Mouse (Mus musculus): ENCODE results near the gene Tada3.

Gene Tada3

DNA sequence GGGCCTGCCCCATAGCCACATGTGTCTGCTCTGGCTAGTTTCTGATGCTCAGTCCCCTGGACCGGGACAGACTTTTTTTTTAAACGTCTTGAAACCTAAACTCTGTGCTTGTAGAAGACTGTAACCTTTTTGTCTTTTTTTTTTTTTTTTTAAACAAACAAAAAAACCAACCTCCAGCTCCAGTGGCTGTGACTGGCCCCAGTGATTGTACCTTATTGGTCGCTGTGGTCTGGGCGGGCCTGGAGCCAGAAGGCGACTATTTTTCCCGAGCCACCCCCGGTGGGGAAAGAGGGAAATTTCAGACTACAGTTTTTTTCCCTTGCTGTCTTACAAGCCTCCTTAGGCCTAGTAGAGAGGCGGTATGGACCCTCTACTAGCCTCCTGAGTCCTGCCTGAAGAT is 11.3 kb upstream of the Tada3 start, which contains the start of gene Ttll3:
Gene Ttll3 (plus strand): TSS at position 301 of the 400 bp plus-strand sequence.
- no peak for DNase-seq (ENCODE audit: low read depth in 2 of 2, low spot score in 2 of 2)

DNA sequence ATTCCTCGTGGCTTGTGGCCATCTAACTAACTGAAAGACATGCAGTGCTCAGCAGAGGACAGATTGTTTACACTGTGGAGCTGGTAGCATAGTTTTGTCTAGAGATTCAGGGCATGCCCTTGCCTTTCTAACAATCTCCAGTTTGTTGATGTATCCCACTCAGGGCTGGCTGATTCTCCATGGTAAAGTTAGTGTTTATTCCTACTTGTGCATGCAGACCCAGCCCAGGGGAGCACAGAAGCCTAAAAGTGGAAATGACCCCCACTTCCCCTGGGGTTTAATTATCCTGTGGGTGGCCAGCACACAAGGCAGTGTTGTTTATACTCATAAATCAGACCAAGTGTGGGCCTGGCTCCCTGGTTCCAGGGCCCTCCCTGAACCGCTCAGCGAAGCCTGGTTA is 8.3 kb upstream of the Tada3 start:
- no peak for DNase-seq (ENCODE audit: low read depth in 2 of 2, low spot score in 2 of 2)

DNA sequence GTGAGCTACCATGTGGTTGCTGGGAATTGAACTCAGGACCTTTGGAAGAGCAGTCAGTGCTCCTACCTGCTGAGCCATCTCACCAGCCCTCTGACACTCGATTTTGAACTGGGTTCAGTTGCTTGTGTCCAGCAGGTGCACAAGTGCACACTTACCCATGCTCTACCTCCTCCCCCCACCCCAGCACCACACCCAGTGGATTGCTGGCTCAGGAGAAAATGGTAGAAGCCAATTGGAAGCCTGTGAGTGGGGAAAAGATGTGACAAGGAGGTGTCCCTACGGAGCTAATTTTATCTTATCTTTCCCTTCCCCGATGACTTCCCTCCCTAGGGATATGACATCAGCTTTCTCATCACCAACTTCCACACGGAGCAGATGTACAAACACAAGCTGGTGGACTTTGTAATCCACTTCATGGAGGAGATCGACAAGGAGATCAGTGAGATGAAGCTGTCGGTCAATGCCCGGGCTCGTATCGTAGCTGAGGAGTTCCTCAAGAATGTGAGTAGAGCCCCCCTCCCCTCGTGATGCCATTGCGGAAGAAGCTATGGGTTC is 7.6 kb upstream of the Tada3 start:
- no peak for DNase-seq (ENCODE audit: low read depth in 2 of 2, low spot score in 2 of 2)

DNA sequence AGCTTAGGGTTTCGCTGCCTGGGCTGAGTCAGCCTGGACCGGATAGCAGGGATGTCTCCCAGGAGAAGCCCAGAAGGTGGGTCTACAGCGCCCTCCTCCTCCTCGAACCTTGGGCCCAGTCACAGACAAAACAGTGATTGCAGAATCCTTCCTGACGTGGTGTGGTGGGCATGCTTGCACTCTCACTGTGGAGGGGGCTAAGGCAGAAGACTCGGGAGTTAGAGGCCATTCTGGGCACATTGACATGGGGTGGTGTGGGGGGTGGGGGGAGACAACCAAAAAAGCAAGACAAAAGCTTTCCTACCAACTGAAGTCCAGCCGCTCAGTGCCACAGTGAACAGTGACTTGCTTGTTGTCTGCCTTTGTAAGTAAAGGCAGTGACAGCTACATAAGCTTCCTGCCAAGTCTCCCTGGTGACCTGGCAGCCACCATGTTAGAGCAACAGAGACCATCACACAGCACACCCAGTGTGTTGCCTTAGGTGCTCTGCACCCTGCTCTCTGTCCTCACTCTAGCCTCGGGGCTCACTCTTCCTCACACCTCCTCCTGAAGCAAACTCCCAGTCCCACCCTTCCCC is 6.8 kb upstream of the Tada3 start:
- DNase-seq (ENCODE audit: low read depth in 2 of 2, low spot score in 2 of 2), result no peak

DNA sequence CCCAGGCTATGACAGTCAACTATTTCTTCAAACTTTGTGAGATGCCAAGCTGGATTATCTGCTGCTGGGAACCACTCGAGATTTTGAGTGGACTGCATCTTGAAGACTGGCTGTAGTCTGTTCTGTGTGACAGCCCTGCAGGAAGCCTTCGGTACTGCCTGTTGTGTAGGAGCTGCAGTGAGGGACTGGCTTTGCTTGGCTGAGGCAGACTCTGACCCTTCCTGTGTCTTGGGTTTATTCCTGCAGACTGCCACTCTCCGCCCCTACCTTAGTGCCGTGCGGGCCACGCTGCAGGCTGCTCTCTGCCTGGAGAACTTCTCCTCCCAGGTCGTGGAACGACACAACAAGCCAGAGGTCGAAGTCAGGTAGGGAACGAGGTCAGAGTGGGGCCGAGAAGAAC is 2.8 kb upstream of the Tada3 start:
- no peak for DNase-seq (ENCODE audit: low read depth in 2 of 2, low spot score in 2 of 2)

DNA sequence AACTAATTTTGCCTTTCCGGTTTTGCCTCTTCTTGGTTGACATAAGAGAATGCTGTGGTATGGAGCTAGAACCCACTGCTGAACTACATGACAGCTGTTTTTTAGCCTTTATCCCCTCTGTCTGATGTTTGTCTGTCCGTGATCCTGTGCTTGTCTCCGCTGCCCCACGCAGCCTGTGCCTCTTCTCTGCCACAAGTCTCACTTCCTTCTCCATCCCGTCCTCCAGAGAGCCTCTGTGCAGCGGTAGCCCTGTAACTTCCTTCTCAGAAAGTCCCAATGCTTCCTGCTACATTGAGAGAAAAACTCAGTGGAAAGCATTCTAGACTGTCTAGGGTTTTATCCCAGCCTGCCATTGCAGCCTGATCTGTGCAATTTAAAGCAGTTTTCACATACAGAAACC is 1.6 kb upstream of the Tada3 start:
- DNase-seq (ENCODE audit: low read depth in 2 of 2, low spot score in 2 of 2), result no peak

DNA sequence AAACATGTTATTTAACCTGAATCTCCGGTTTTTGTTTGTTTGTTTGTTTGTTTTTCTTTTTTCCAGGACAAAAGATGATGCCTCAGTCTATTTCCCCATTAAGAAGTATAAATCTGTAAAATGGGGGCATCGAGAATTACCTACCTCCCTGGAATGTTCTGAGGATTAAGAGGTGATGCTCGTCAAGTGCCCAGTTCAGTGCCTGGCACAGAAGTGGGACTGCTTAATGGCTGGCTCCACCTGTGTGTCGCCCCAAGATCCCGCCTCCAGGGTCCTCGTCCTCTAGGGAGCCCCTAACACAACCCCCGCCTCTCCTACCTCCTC is 549 bp downstream of the Tada3 start:
- DNase-seq (ENCODE audit: low read depth in 2 of 2, low spot score in 2 of 2), result no peak

DNA sequence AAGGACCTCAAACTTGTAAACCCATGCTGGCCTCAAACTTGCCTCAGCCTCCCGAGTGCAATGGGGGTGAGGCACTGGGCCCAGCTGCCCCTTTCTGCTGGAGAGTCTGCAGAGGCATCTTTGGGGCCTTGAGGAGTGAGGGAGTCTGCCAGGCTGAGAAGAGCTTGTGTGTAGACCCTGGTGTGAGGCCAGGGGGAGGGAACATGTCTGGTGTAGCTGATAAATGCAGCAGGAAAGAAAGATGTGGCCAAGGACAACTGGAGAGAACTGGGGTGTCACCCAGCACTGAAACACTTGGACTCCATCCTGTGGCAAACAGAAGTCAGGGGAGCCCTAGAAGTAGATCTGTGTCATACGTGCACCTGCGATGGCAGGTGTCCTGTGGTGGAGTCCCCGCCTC is 4.2 kb downstream of the Tada3 start:
- no peak for DNase-seq (ENCODE audit: low read depth in 2 of 2, low spot score in 2 of 2)

DNA sequence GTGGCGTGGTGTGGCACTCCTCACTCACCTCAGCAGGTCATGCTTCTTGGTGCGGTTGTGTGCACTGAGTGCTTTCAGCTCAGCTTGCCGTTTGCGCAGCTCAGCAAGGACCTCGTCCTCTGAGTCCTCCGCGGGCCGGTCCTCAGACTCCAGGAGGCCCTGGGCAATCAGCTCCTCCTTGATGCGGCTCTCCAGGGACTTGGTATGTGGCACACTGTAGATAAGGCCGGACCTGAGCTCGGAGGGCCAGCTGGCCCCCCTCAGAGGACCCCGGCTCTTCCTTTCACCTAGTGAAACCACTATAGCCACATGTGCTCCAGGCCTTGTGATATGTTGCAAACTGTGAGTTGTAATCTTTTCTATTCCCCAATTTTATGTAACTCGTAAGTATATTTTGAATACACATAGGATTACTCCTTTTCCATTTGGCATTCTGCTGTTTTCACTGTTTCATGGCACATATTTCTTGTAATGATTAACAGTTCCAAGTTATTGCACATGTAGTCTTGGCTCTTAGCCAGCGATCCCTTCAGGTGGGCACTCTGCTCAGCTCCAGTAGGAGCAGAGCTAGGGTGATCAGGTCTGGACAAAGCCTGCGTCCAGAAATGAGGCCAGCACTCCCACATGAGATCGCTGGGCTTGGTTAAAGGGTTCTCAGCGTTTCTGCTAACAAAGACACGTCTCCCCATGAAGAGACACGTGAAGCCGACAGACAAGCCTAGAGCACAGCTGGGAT is 7.3 kb downstream of the Tada3 start:
- DNase-seq (ENCODE audit: low read depth in 2 of 2, low spot score in 2 of 2), result no peak

DNA sequence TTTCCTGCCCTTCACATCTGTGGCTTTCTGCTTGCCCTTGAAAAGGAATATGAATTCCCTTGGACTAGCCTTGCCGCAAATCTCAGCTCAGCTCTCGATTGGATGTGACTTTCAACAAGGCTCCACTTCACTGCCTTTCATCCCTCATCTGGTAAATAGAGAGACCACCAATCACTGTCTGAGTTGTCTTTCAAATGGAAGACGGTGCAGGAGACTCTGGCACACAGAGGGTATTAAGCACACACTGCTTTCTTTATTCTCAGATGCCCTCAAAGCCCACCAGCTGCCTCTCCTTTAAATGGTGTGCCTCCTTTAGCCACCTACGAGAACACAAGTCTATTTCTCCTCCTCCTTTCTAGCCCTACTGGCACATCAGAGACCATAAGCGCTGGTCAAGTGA is 9.1 kb downstream of the Tada3 start:
- no peak for DNase-seq (ENCODE audit: low read depth in 2 of 2, low spot score in 2 of 2)

DNA sequence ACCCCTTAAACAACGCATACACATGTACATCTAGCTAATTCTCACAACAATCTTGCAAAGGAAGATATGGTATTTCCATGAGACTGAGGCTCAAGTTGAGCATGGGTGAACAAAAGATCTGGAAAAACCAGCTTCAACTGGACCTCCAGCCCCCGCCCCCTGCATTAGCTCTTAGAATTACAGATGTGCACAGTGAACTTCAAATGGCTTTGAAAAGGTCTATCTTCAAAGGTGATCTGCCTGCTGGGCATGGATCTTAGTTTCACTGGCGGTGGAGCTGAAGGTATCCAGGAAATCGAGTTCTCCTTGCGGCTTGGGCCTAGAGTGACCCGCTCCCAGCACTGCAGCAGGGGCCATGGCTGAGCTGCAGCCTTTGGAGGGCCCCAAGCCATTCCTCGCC is 9.6 kb downstream of the Tada3 start:
- DNase-seq (ENCODE audit: low read depth in 2 of 2, low spot score in 2 of 2), result no peak

DNA sequence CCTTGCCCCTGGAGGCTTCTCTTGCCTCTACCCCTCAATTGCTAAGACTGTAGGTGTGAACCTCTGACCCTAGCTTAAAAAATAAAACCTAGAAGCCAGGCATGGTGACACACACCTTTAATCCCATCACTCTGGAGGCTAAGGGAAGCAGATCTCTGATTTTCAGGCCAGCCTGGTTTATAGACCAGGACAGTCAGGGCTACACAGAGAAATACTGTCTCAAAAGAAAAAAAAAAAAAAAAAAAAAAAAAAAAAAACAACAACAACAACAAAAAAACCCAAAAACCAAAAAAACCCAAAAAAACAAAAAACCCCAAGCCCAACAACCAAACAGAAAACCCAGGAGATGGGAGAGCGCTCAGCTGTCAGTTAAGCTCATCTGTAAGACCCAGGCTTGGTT is 10.1 kb downstream of the Tada3 start:
- no peak for DNase-seq (ENCODE audit: low read depth in 2 of 2, low spot score in 2 of 2)

DNA sequence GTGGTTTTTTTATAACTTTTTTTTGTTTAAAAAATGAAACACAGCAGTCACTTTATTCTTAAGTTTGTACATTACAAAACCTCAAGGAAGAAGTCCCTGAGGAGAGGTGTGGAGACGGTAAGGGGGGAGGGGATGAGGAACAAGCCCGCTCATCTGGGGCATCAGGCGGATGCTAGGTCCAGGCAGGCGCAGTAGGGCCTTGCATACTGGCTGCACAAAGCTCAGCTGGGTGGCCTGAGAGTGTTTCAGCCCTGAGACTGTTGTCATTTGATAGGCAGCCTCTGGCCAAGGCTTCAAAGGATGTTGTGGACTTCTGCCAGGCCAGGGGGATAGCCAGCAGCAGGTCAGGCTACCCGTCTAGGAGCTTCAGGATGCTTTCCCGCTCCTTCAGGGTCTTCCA is 11.0 kb downstream of the Tada3 start:
- DNase-seq (ENCODE audit: low read depth in 2 of 2, low spot score in 2 of 2), result no peak

DNA sequence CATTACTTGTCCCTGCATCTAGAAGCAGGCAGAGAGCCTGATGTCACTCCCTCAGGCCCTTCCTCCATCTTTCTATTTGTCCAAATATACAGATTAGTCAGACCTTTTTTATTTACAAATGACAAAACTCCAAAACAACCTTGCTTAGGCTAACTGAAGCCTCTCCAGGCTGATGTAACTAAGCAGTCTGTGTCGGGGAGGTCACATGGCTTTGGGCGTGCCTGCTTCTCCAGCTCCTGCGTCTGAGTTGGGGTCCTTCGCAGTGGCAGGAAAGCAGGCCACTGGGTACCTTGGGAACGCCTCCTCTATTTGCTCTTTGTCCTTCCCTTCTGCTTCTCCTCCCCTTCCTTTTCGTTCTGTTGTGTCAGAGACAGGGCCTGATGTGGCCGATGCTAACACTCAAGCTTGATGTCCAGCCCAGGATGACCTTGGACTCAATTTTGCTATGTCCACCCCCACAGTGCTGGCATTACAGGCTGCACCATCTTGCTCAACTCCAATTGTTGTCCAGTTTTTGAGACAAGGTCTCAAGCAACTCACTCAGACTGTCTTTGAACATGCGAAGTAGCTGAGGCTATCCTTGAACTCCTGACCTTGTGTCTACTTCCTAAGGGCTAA is 13.1 kb downstream of the Tada3 start:
- DNase-seq (ENCODE audit: low read depth in 2 of 2, low spot score in 2 of 2), result no peak

DNA sequence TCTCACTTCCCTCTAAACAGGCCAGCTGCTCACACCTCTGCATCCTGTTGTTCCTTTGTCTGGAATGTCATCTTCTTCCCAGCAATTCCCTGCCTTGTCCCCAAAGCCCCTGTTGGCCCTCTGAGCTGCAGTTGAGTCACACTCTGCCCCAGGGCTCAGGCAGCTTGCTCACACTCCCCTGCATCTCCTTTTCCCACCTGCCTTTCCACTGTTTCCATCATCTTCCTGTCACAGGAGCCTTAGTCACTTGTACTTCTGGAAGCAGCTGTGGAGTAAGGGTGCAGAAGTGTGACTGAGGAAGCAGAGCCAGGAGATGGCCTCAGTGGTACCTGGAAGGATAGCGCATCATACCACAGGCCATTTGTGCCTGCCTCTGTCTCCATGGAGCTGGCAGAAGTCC is 15.4 kb downstream of the Tada3 start:
- no peak for DNase-seq (ENCODE audit: low read depth in 2 of 2, low spot score in 2 of 2)

DNA sequence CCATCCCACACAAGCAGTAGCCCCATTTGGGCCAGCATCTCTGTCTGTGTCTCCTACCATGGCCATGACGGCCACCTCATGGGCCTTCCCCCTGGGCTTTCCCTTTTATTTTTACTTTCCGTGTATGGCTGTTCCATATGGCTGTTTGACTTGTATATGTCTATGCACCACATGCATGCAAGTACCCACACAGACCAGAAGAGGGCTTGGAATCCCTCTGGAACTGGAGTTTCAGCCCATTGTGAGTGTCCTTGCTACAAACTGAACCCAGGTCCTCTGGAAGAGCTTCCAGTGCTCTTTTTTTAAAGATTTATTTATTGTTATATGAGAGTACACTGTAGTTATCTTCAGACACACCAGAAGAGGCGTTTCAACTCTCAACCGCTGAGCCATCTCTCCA is 16.2 kb downstream of the Tada3 start:
- no peak for DNase-seq (ENCODE audit: low read depth in 2 of 2, low spot score in 2 of 2)

DNA sequence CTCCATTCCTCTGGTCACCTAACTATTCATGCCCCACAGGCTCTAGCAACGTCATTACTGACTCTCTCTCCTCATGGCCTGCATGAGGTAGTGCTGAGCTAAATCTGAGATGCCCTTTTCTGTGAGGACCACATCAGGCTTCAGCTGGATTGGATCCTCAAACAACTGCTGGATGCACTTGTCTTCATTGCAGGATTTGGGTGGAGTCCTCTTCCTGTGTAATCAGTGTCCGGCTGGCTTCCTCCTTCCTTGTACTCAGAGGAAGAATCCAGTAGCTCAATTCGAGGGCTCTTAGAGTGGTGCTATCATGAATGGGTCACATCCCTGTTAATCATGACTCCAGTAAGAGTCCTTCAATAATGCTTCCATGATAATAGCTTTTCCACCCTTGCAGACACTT is 24.0 kb downstream of the Tada3 start:
- DNase-seq (ENCODE audit: low read depth in 2 of 2, low spot score in 2 of 2), result no peak

DNA sequence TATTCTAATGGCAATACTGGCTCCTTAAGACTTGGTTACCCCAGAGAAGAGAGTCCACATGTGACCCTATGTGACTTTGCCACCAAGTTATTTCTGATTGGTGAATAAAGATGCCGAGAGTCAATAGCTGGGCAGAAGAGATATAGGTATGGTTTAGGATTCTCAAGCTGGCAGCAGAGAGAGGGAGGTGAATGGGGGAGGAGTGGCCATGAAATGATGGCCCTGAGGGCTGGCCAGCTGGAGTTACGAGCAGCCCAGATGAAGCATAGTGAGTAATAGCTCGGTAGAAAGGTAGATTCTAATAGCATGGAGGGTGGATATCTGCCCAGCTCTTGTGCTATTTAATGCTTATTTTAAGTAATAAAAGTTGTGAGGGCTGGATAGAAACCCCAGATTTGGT is 24.9 kb downstream of the Tada3 start:
- no peak for DNase-seq (ENCODE audit: low read depth in 2 of 2, low spot score in 2 of 2)

DNA sequence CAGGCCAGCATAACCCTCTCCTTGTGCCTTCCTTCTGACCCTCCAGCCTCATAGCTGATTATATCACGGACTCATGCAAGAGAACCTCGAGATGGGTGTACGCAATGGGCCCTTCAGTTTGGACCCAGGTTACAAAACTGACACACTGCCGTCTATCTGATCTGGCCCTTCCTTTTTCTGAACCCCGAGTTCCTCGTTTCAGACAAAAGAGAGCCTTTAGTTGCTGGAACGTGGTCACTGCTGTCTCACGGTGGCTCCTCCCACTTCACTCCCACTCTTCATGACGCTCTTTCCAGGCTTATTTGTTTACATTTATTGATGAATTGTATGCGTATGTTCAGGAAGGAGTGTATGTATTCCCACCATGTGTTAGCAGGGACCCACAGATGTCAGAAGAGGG is 26.0 kb downstream of the Tada3 start:
- no peak for DNase-seq (ENCODE audit: low read depth in 2 of 2, low spot score in 2 of 2)

DNA sequence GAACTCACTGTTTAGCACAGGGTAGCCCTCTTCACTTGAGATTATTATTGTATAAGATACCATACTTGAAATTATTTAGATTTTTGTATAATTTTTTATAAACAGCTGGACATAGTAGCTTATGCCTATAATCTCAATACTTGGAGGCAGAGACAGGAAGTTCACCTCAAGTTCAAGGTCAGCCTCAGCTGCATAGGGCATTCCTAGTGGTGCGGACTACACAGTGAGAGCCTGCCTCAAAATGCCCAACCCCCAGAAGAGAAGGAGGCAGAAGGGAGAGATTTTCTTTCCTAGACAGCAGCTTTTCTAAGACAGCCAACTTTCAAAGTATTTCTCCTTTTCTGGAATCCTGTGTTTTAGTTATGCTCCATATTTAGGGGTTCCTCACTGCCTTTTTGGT is 26.5 kb downstream of the Tada3 start:
- no peak for DNase-seq (ENCODE audit: low read depth in 2 of 2, low spot score in 2 of 2)

DNA sequence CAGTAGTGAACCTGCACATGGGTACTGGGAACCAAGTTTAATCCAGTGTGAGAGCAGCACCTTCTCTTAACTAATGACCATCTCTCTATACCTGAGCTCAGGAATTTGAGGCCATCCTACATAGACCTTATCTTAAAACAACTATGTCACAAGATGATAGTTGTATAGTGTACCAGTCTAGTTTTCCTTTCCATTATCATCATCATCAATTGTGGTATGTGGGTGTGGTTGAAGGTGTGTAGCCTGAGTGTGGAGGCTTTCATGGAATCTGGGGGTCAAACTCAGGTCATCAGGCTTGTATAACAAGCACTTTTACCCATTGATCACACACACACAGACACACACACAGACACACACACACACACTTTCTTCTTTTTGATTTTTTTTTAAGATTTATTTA is 27.1 kb downstream of the Tada3 start:
- no peak for DNase-seq (ENCODE audit: low read depth in 2 of 2, low spot score in 2 of 2)

DNA sequence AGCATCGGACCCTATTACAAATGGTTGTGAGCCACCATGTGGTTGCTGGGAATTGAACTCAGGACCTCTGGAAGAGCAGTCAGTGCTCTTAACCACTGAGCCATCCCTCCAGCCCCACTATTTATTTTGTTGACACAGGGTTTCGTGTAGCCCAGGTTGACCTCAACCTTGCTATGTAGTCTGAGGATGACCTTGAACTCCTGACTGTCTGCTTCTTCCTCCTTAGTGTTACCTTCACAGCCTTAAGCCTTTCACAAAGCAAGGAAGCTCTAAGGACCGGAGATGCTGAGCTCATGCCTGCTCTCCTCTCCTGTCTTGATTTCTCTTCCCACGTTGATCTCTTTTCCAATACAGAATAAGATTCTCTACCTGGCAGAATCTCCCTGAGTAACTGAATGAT is 30.8 kb downstream of the Tada3 start:
- DNase-seq (ENCODE audit: low read depth in 2 of 2, low spot score in 2 of 2), result no peak

DNA sequence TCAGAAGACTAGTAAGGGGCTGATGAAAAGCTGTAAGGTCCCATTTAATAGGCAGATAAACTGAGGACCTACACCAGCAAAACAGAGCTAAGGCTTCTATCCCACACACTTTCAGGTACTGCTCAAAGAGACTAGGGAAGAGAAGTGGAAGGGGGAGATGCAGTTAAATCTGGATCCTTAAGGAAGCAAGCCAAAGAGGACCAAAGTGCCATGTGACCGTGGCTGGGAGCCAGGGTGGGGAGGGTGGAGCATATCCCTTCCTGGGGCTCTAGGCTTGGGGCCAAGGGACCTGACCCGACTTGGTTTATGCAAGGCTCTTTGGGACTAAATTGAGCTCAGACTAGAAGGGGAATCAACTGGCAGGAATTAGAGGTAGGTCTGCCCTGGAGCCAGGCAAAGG is 33.4 kb downstream of the Tada3 start:
- DNase-seq (ENCODE audit: low read depth in 2 of 2, low spot score in 2 of 2), result no peak
